Mouse (Mus musculus) cerebellum, adult 9-10 months (tissue): ENCODE data around the gene Sod2.
"Not testable (repeated sequence)": the region's sequence is repeated elsewhere in the genome, so short reads cannot be mapped to it uniquely, and the experiment has no call there.

Source experiments
- DNase-seq: peaks from one replicate; pipeline ENCODE4 v3.0.0; 2022

Gene Sod2

GRCm38 (mm10) chr17:13013316-13013715 lies 6.7 kb downstream of the Sod2 start:
- DNase-seq = no peak

GRCm38 (mm10) chr17:13036627-13037192 lies 30.1 kb downstream of the Sod2 start:
- DNase-seq = not testable (repeated sequence)

- peak; percentile 32 for DNase-seq
Measured at GRCm38 (mm10) chr17:13043846-13044673, 37.4 kb downstream of the Sod2 start.

- not testable (repeated sequence) for DNase-seq
Measured at GRCm38 (mm10) chr17:13052124-13052813, 45.6 kb downstream of the Sod2 start, which contains the start of gene Gpr31b. TSS of gene Gpr31b (minus strand) at chr17:13052296.

- not testable (repeated sequence) for DNase-seq
Measured at GRCm38 (mm10) chr17:13060804-13061203, 54.2 kb downstream of the Sod2 start, which contains the start of gene Tcp10b. TSS of gene Tcp10b (plus strand) at chr17:13061104.

GRCm38 (mm10) chr17:13062882-13063281 lies 56.2 kb downstream of the Sod2 start:
- not testable (repeated sequence) for DNase-seq

GRCm38 (mm10) chr17:13067864-13068385 lies 61.3 kb downstream of the Sod2 start:
- not testable (repeated sequence) for DNase-seq

GRCm38 (mm10) chr17:13069227-13069626 lies 62.6 kb downstream of the Sod2 start:
- DNase-seq = not testable (repeated sequence)
